9 mouse cellular contexts compared by ENCODE assay signal in genomic region chr14:121445194-121445593, GRCm38 (mm10). TPM values are rescaled to one million over a fixed set of nuclear protein-coding genes. Genes with fewer than 3 reads are reported as not detected.
DNase-seq lines count a peak whose midpoint lies in the region; ATAC-seq and TF ChIP-seq lines count a peak whose summit lies in the region.
"Had no signal": no experiment of that assay in that cellular context is flagged by ENCODE, and none has a peak within 500 bp of the region (broad histone marks: within the 10 kb centered on the region; RNA-seq: fewer than 3 reads in every experiment).

No protein-coding gene starts in this region.

- no peaks in the 10 kb centered on the region for H3K36me3 ChIP-seq in embryonic facial prominence, embryonic 10.5 days (replicated peaks)
- H3K36me3 ChIP-seq: limb, embryonic 12.5 days had no signal

- no peak for DNase-seq in cerebellum, adult 2 months
- no peak for DNase-seq in cerebellum, adult 8-10 months
- no peak for DNase-seq in Patski (ENCODE audit: low read depth, low spot score)
- peak; percentile 80 for DNase-seq in embryonic facial prominence, embryonic 10.5 days (ENCODE audit: low spot score)
- DNase-seq in heart, postnatal 14 days = peak; percentile 76 to 85
- DNase-seq in kidney, postnatal 4 days = peak; percentile 89 to 90
- peak; percentile 44 to 68 for DNase-seq in spleen, adult 18-20 months

- 24% methylated on average over 8 of the region's 8 CpGs for WGBS in cerebellum, adult 2 months
- WGBS in embryonic facial prominence, embryonic 10.5 days = 19% methylated on average over 8 of the region's 8 CpGs

- peak; percentile 35 for ATAC-seq in Patski
- peak; percentile 83 for ATAC-seq in megakaryocyte, adult 5-6 weeks (ENCODE audit: poor library complexity, severe bottlenecking)

- CTCF ChIA-PET in Patski (lab: Charles Lee) = no interaction called here

- TF ChIP-seq POLR2A in cerebellum, adult 2 months (IDR thresholded peaks at IDR 0.05; ENCODE audit: borderline replicate concordance, insufficient read depth, low read length) = no peak

- no peaks in the 10 kb centered on the region for H3K4me1 ChIP-seq in cerebellum, adult 2 months (ENCODE audit: control insufficient read depth, insufficient read depth, low read length)
- peaks cover 18% of the 10 kb centered on the region for H3K4me1 ChIP-seq in embryonic facial prominence, embryonic 10.5 days

- POLR2A ChIA-PET in Patski (lab: Charles Lee) = no interaction called here

- in situ Hi-C loops in Patski (cut with MboI; ENCODE audit: low pct_unique_long_range_greater_than_20kb) = no loop called here

- H3K27ac ChIP-seq in cerebellum, adult 2 months (ENCODE audit: insufficient read depth, low read length) = no peak overlapping the region
- no peak overlapping the region for H3K27ac ChIP-seq in embryonic facial prominence, embryonic 10.5 days (replicated peaks)
- H3K27ac ChIP-seq: limb, embryonic 12.5 days had no signal

- no peak overlapping the region for H3K4me3 ChIP-seq in cerebellum, adult 2 months (replicated peaks; ENCODE audit: insufficient read depth, low read depth, low read length)
- H3K4me3 ChIP-seq in embryonic facial prominence, embryonic 10.5 days = no peak overlapping the region
- H3K4me3 ChIP-seq: limb, embryonic 12.5 days had no signal

- intact Hi-C loops in heart, postnatal 14 days (cut with DNase I) = no loop called here

- TF ChIP-seq CTCF in cerebellum, adult 2 months (IDR thresholded peaks at IDR 0.05; ENCODE audit: borderline replicate concordance, insufficient read depth, low read depth, low read length) = peak; percentile 52; the same call in 1 of the 2 replicates
- TF ChIP-seq CTCF in Patski (IDR thresholded peaks at IDR 0.05) = peak; percentile 72

- no peaks in the 10 kb centered on the region for H3K9me3 ChIP-seq in embryonic facial prominence, embryonic 10.5 days
- H3K9me3 ChIP-seq: limb, embryonic 12.5 days had no signal

- no peaks in the 10 kb centered on the region; the same call in 1 of the 2 replicates for H3K27me3 ChIP-seq in cerebellum, adult 2 months (ENCODE audit: control insufficient read depth, insufficient read depth, low read length)
- H3K27me3 ChIP-seq in Patski = no peaks in the 10 kb centered on the region
- no peaks in the 10 kb centered on the region for H3K27me3 ChIP-seq in embryonic facial prominence, embryonic 10.5 days (replicated peaks; ENCODE audit: low read depth, poor library complexity, severe bottlenecking)
- H3K27me3 ChIP-seq: limb, embryonic 12.5 days had no signal

RNA-seq across cellular contexts. Expression of gene Slc15a1, which starts 59.9 kb away (rescaled TPM):
- 0.03 TPM in 1 of 2 replicates, not detected in the other for polyA plus RNA-seq in cerebellum, adult 2 months (2012; rRNA removed)
- 0.01 TPM for polyA plus RNA-seq in Patski (2021)
- polyA plus RNA-seq in embryonic facial prominence, embryonic 10.5 days (2016; fragmentation: Nextera tagmentation; extraction: Ambion mirVana) = 0.05 TPM in 1 of 2 replicates, not detected in the other
- total RNA-seq in heart, postnatal 14 days (2021) = not detected
- total RNA-seq in megakaryocyte, adult 5-6 weeks (2015) = not detected in 2 replicates
- total RNA-seq in megakaryocyte, adult 5-6 weeks (2017) = not detected in 2 replicates
- polyA plus RNA-seq: limb, embryonic 12.5 days had no signal

Comparison
In these comparisons a context has a peak if more than half of its experiments do, and no peak if none do; other contexts are left out.
1. DNase-seq: peak in embryonic facial prominence, embryonic 10.5 days (single experiment), heart, postnatal 14 days (2 of 2), kidney, postnatal 4 days (2 of 2) and spleen, adult 18-20 months (2 of 2); none in cerebellum, adult 2 months (0 of 2), cerebellum, adult 8-10 months (single experiment) and Patski (single experiment).